Mouse (Mus musculus) right cerebral cortex, postnatal 36 days (tissue): ENCODE results near the gene Nme7.

ENCODE experiments used
- DNase-seq, 2 experiments: peaks; one replicate each; pipeline ENCODE4 v3.0.0; 2022; ENCODE audit warnings: low spot score in 2 of 2, mixed read lengths in 1 of 2

Nme7 gene

GRCm38 (mm10) chr1:164319542-164320140 lies 15.7 kb downstream of the Nme7 start:
- no peak for DNase-seq

DNA sequence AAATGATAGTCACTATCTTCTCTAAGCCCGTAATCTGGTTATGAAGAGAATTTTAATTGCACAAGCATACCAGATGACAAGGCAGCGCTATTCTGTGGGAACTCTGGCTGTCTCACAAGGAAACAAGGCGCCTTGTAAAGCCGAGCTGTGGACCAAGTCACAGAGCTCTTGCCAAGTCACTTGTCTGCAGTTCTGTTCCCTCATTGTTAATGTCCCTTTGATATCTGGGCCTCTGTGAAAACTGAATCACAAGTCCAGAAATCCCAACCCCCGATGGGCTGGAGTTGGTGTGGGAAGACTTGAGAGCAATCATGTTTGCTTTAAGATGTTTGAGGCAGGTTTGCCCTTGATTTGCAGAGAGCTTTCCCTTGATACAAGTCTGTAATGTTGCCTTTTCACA lies 16.8 kb downstream of the Nme7 start:
- DNase-seq = peak in 1 of 2 experiments; percentile 31

DNA sequence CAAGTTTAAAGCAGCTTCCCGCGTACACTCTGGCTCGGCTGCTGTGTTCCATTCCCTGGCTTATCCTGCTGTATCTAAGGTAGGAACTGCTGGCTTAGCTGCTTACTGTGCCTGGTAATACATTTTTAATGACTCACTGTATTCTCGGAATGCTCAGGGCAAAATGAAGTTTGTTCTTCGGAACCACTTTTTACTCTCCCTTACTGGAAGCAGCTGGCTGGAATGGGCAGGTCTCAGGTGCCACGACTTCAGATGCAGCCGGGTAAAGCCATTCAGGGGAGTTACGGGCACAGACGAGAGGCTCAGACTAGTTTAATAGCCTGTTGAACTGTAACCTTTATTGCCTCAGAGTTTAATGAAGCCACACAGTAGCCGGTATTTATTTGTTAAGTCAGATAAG lies 17.5 kb downstream of the Nme7 start:
- no peak for DNase-seq

DNA sequence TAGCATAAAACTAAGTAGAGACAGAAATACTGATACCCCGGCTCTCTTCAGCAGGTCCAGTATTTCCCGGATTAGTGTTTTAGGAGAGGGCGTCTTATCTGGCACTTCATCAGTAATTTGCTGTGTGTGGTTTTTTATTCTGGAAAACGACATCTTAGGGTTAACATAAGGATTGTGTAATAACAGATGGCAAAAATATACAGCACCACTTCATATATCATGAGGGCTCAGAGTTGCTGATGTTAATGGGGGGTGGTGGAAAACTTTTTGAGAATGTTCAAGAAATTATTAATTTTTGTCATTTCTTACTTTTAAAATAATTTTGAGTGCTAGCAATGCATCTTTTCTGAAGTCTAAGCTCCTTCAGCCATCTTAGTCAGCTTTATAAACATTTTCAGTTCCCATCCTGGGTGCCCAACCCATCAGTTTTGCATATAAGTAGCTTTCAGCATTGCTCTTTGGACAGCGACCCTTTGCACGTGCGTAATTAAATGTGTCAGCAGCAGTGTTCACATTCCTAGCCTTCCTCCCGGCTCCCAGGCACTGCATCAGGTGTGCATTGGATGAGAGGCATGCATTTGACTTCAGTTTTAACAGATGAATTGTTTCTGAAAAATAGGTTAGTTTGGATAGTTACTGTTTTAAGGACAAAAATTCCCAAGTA lies 19.2 kb downstream of the Nme7 start:
- DNase-seq = no peak

- no peak for DNase-seq
These were observed 20.3 kb downstream of the Nme7 start for GRCm38 (mm10) chr1:164324221-164324620.

- DNase-seq = no peak
These were observed 21.0 kb downstream of the Nme7 start for GRCm38 (mm10) chr1:164324878-164325277.

- peak in 1 of 2 experiments; percentile 53 for DNase-seq
These were observed 22.8 kb downstream of the Nme7 start for GRCm38 (mm10) chr1:164326600-164327155.

DNA sequence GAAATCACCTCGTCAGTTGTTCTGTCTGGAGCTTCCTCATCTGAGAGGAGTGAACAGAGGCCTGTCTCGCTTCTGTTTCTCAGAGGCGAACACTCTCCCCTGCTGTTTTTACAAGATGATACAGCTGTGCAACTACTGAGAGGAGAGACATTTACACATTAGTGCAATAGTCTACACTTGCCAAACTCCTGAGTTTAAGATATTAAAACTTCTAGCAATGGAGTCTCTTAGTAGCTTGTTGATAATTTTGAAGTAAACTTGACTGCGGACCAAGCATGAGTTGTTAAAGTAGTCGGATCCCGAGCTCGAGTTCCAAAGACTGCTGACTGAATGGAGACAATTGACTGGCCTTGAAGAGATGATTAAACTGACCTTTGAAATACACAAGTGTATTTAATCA lies 23.8 kb downstream of the Nme7 start:
- DNase-seq = no peak

DNA sequence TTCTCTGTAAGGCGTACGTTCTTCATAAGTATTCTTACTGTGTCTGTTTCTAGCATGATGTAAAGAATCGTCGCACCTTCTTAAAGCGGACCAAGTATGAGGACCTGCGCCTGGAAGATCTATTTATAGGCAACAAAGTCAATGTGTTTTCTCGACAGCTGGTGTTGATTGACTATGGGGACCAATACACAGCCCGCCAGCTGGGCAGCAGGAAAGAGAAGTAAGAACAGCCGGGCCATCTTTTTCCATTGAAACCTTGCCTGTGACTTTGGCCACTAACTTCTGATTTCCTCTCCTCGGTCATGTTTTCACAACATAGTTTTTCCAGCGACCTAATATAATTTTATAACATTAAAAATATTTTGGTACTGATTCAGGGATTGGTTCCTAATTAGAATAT lies 28.6 kb downstream of the Nme7 start:
- no peak for DNase-seq

- DNase-seq = no peak
These were observed 31.5 kb downstream of the Nme7 start for GRCm38 (mm10) chr1:164335435-164335834.

DNA sequence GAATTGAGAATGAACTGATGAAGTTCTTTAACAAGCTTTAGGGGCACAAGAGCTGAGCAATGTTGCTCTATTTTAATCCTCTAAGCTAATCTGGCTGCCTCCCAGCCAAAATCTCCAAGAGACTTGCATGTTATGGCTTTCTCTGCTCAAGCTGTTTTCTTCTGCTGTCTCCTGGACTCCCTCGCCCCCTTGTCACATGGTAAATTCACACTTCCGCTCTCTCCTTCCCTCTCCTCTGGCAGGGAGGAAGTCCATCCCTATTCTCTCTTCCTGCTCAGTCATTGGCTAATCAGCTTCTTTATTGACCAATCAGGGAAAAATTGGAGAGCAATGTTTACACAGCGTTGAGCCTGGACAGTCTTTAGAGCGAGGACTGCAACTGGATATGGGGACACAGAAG lies 31.9 kb downstream of the Nme7 start:
- peak; percentile 32 to 65 for DNase-seq

GRCm38 (mm10) chr1:164342161-164342560 lies 38.2 kb downstream of the Nme7 start:
- no peak for DNase-seq

DNA sequence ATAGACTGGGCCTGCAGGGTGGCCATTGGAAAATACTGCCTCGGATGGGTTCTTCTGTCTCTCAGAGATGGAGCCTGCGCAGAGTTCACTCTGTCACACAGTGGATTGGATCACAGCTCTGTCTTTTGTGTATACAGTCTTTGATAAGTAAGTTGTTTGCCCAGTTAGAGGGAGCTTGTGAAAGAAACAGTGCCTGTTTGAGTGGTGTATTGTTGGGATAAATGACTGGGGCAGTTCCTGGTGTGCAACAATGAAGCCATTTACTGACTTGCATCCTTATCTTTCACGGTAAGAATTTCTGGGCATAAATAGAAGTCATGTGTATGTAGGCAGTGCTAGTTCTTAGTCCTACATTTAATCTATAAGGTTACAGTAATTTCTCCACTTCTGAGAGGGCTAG lies 49.5 kb downstream of the Nme7 start:
- no peak for DNase-seq

- DNase-seq = no peak
These were observed 54.1 kb downstream of the Nme7 start for GRCm38 (mm10) chr1:164357995-164358394.

DNA sequence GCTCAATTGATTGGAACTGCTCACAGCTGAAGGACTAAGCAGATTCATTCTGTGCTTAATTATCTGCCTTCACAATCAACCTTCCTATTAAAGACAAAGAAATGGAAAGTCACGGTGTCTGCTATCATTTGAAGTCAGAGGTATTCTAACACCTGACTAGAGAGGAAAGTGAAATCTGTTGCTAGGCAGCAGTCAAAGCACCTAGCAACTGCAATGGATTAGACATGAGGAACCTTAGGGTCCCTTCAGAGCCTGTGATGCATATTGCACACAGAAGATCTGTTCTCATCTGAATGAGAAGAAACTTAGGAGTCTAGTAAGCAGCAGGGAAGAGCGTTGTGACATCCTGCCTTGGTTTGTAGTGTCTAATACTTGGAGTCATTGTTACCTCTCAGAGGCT lies 58.1 kb downstream of the Nme7 start:
- DNase-seq = no peak

GRCm38 (mm10) chr1:164366156-164367128 lies 62.5 kb downstream of the Nme7 start:
- peak; percentile 57 to 58 for DNase-seq

- DNase-seq = no peak
These were observed 64.2 kb downstream of the Nme7 start for GRCm38 (mm10) chr1:164368152-164368551.

DNA sequence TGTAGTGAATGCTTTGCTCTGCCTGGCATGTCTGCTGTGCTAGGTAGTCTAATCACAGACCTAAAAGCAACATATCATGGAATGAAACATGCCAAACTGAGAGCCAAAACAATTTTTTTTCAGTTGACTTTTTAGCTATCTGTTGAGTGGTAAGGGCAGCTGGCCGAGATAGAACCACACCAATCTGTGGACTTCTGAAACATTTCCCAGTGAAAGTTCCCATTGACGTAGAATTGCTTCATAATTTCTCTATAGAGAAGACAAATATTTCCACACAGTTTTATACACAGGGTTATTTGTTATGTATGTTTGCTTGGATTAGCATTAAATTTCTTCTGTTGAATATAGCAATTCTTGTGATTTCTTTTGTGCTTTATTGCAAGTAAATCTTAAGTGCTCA lies 65.9 kb downstream of the Nme7 start:
- no peak for DNase-seq

- no peak for DNase-seq
These were observed 69.1 kb downstream of the Nme7 start for GRCm38 (mm10) chr1:164373029-164373428.

DNA sequence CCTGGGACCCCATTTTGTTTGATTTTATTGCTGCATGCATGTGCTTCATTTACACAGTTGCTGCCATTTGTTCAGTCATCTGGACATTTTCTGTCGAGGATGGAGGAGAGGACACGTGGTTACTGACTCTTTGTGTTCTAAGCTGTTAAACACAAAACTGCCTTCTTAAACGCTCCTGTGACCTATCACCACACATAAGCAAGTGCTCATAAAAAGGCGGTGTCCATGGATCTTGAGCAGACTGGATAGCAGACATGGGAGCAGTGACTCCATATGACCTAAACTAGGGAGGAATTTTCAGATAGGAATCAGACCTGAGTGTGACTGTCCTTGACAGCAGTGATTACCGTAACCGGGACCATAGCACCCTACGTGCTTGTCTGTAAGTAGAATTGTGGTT lies 70.1 kb downstream of the Nme7 start:
- DNase-seq = no peak

- no peak for DNase-seq
These were observed 71.7 kb downstream of the Nme7 start for GRCm38 (mm10) chr1:164375626-164376025.

- no peak for DNase-seq
These were observed 73.0 kb downstream of the Nme7 start for GRCm38 (mm10) chr1:164376761-164377487.
